Mouse (Mus musculus) limb, embryonic 12.5 days (tissue): ENCODE measurements around the gene Slc13a3. TPM values are rescaled to one million over a fixed set of nuclear protein-coding genes. Genes with fewer than 3 reads are reported as not detected.

ENCODE experiments used
- ATAC-seq: fragments of 200-750 bp; cut with Nextera tagmentation; 2 replicates; pipeline ENCODE4 v1.8.0; 2017; ENCODE audit warnings: low read depth, moderate TSS enrichment; ENCODE audit not compliant: insufficient number of reproducible peaks, insufficient read depth, low FRiP score, low TSS enrichment
- H3K27ac ChIP-seq: fragments of 300-500 bp; sonication (generic); 2 replicates; pipeline ENCODE4 v1.5.1; 2016; ENCODE audit warnings: mild to moderate bottlenecking, moderate library complexity
- H3K27me3 ChIP-seq: fragments of 300-500 bp; sonication (generic); 2 replicates; pipeline ENCODE4 v1.6.1; 2016; ENCODE audit warnings: mild to moderate bottlenecking, moderate library complexity
- H3K36me3 ChIP-seq: fragments of 300-500 bp; sonication (generic); 2 replicates; pipeline ENCODE4 v1.6.1; 2016; ENCODE audit warnings: mild to moderate bottlenecking, moderate library complexity
- H3K4me1 ChIP-seq: fragments of 300-500 bp; sonication (generic); replicated peaks from 2 replicates; pipeline ENCODE4 v1.6.1; 2016
- H3K4me2 ChIP-seq: fragments of 300-500 bp; sonication (generic); 2 replicates; pipeline ENCODE4 v1.6.1; 2016; ENCODE audit warnings: mild to moderate bottlenecking, moderate library complexity
- H3K4me3 ChIP-seq: fragments of 300-500 bp; sonication (generic); replicated peaks from 2 replicates; pipeline ENCODE4 v1.5.1; 2016; ENCODE audit warnings: mild to moderate bottlenecking
- H3K9ac ChIP-seq: fragments of 300-500 bp; sonication (generic); replicated peaks from 2 replicates; pipeline ENCODE4 v1.6.1; 2016; ENCODE audit warnings: mild to moderate bottlenecking, moderate library complexity
- H3K9me3 ChIP-seq: fragments of 300-500 bp; sonication (generic); 2 replicates; pipeline ENCODE4 v1.6.1; 2016; ENCODE audit warnings: mild to moderate bottlenecking, moderate library complexity
- WGBS: fragments of 180-500 bp; shearing (Covaris S2); methylation state at CpG from one replicate; pipeline ENCODE4 v1.1.7; 2016; 5-methylcytosine and 5-hydroxymethylcytosine counted together
- polyA plus RNA-seq: library from polyadenylated mRNA; unstranded; fragments of >200 nt; fragmentation: Nextera tagmentation; extraction: Ambion mirVana; gene quantifications from 2 replicates; pipeline ENCODE4 v1.2.1, GENCODE M21; 2016

The Slc13a3 gene
- polyA plus RNA-seq, 1 experiment from 2014 or later = not detected

GRCm38 (mm10) chr2:165413884-165414283 lies 59.1 kb downstream of the Slc13a3 start:
- no peaks in the 10 kb centered on the region for H3K27me3 ChIP-seq
- no peak overlapping the region for H3K9ac ChIP-seq
- no peaks in the 10 kb centered on the region for H3K36me3 ChIP-seq
- no peak for ATAC-seq
- H3K4me2 ChIP-seq = no peak overlapping the region
- H3K4me1 ChIP-seq = peaks cover 33% of the 10 kb centered on the region
- no peak overlapping the region for H3K27ac ChIP-seq
- 45% methylated on average over 3 of the region's 3 CpGs for WGBS
- no peaks in the 10 kb centered on the region for H3K9me3 ChIP-seq
- no peak overlapping the region for H3K4me3 ChIP-seq

- no peaks in the 10 kb centered on the region for H3K9me3 ChIP-seq
- 43% methylated on average over 10 of the region's 10 CpGs for WGBS
These were observed 65.2 kb downstream of the Slc13a3 start for GRCm38 (mm10) chr2:165407700-165408301.

GRCm38 (mm10) chr2:165405351-165405750 lies 67.7 kb downstream of the Slc13a3 start:
- H3K4me2 ChIP-seq = no peak overlapping the region
- H3K27me3 ChIP-seq = no peaks in the 10 kb centered on the region
- H3K4me3 ChIP-seq = no peak overlapping the region
- peaks cover 3% of the 10 kb centered on the region; the same call in 1 of the 2 replicates for H3K4me1 ChIP-seq
- ATAC-seq = no peak
- no peak overlapping the region for H3K9ac ChIP-seq
- no peak overlapping the region for H3K27ac ChIP-seq
- WGBS = 66% methylated on average over 6 of the region's 6 CpGs
- no peaks in the 10 kb centered on the region for H3K36me3 ChIP-seq
- H3K9me3 ChIP-seq = no peaks in the 10 kb centered on the region

More at GRCm38 (mm10) chr2:165407700-165408301, 65.2 kb downstream of the Slc13a3 start:
- Histone ChIP-seq H3K36me3 (no peaks in the 10 kb centered on the region), H3K9ac (no peak overlapping the region), H3K4me3 (no peak overlapping the region), H3K27ac (no peak overlapping the region), H3K27me3 (no peaks in the 10 kb centered on the region), H3K4me2 (no peak overlapping the region), H3K4me1 (no peaks in the 10 kb centered on the region)
- no peak; the same call in 1 of the 2 replicates for ATAC-seq

- no peak overlapping the region for H3K9ac ChIP-seq
- peaks cover 3% of the 10 kb centered on the region; the same call in 1 of the 2 replicates for H3K4me1 ChIP-seq
- no peaks in the 10 kb centered on the region for H3K27me3 ChIP-seq
- no peaks in the 10 kb centered on the region for H3K9me3 ChIP-seq
- no peak overlapping the region for H3K4me3 ChIP-seq
- H3K36me3 ChIP-seq = no peaks in the 10 kb centered on the region
- H3K4me2 ChIP-seq = no peak overlapping the region
- no peak overlapping the region for H3K27ac ChIP-seq
- WGBS = 69% methylated on average over 9 of the region's 9 CpGs
- ATAC-seq = no peak
These were observed 68.1 kb downstream of the Slc13a3 start for GRCm38 (mm10) chr2:165404951-165405350.

GRCm38 (mm10) chr2:165398164-165398785 lies 74.8 kb downstream of the Slc13a3 start:
- Histone ChIP-seq H3K36me3 (no peaks in the 10 kb centered on the region), H3K27me3 (no peaks in the 10 kb centered on the region), H3K4me3 (no peak overlapping the region), H3K9me3 (peaks cover 4% of the 10 kb centered on the region; the same call in 1 of the 2 replicates), H3K4me2 (no peak overlapping the region), H3K9ac (no peak overlapping the region), H3K4me1 (peaks cover 22% of the 10 kb centered on the region), H3K27ac (no peak overlapping the region)
- WGBS = 60% methylated on average over 15 of the region's 15 CpGs
- ATAC-seq = 0 out of 2 replicates have a peak, but pooled peaks have one; percentile 27

GRCm38 (mm10) chr2:165397502-165398163 lies 75.4 kb downstream of the Slc13a3 start:
- no peak for ATAC-seq
- Histone ChIP-seq H3K4me3 (no peak overlapping the region), H3K4me2 (no peak overlapping the region), H3K4me1 (peaks cover 22% of the 10 kb centered on the region), H3K27ac (peak overlapping the region; percentile 72), H3K9ac (no peak overlapping the region), H3K9me3 (peaks cover 4% of the 10 kb centered on the region; the same call in 1 of the 2 replicates), H3K27me3 (no peaks in the 10 kb centered on the region), H3K36me3 (no peaks in the 10 kb centered on the region)
- 73% methylated on average over 23 of the region's 23 CpGs for WGBS

GRCm38 (mm10) chr2:165396831-165397501 lies 76.1 kb downstream of the Slc13a3 start:
- Histone ChIP-seq H3K27me3 (no peaks in the 10 kb centered on the region), H3K4me3 (no peak overlapping the region), H3K9me3 (peaks cover 4% of the 10 kb centered on the region; the same call in 1 of the 2 replicates), H3K27ac (peak overlapping the region; percentile 72), H3K9ac (0 out of 2 replicates have a peak overlapping the region, but pooled peaks have one; percentile 23), H3K36me3 (no peaks in the 10 kb centered on the region), H3K4me2 (peak overlapping the region; percentile 17), H3K4me1 (peaks cover 22% of the 10 kb centered on the region)
- peak; percentile 44; the same call in 1 of the 2 replicates for ATAC-seq
- WGBS = 44% methylated on average over 20 of the region's 20 CpGs

GRCm38 (mm10) chr2:165392156-165392555 lies 80.9 kb downstream of the Slc13a3 start:
- WGBS = 85% methylated on average over 4 of the region's 4 CpGs
- Histone ChIP-seq H3K27me3 (no peaks in the 10 kb centered on the region), H3K27ac (no peak overlapping the region), H3K9me3 (peaks cover 4% of the 10 kb centered on the region; the same call in 1 of the 2 replicates), H3K4me1 (peaks cover 8% of the 10 kb centered on the region), H3K9ac (no peak overlapping the region), H3K4me3 (no peak overlapping the region), H3K4me2 (no peak overlapping the region), H3K36me3 (no peaks in the 10 kb centered on the region)
- ATAC-seq = no peak

GRCm38 (mm10) chr2:165391561-165391960 lies 81.5 kb downstream of the Slc13a3 start:
- WGBS = 9% methylated on average over 8 of the region's 8 CpGs
- ATAC-seq = no peak
- H3K36me3 ChIP-seq = peaks cover 4% of the 10 kb centered on the region

GRCm38 (mm10) chr2:165389299-165389952 lies 83.6 kb downstream of the Slc13a3 start:
- no peaks in the 10 kb centered on the region for H3K27me3 ChIP-seq
- H3K4me1 ChIP-seq = peaks cover 7% of the 10 kb centered on the region
- no peak overlapping the region for H3K9ac ChIP-seq
- peaks cover 25% of the 10 kb centered on the region for H3K36me3 ChIP-seq
- no peak overlapping the region for H3K27ac ChIP-seq
- WGBS = 84% methylated on average over 6 of the region's 6 CpGs
- H3K4me2 ChIP-seq = no peak overlapping the region
- ATAC-seq = no peak
- peaks cover 4% of the 10 kb centered on the region; the same call in 1 of the 2 replicates for H3K9me3 ChIP-seq
- no peak overlapping the region for H3K4me3 ChIP-seq

More at GRCm38 (mm10) chr2:165391561-165391960, 81.5 kb downstream of the Slc13a3 start:
- Histone ChIP-seq H3K9ac (no peak overlapping the region), H3K4me1 (peaks cover 7% of the 10 kb centered on the region), H3K4me3 (no peak overlapping the region), H3K4me2 (no peak overlapping the region), H3K27me3 (no peaks in the 10 kb centered on the region), H3K9me3 (peaks cover 4% of the 10 kb centered on the region; the same call in 1 of the 2 replicates), H3K27ac (no peak overlapping the region)
